Mouse (Mus musculus) monocyte, adult 5-6 weeks (primary cell): ENCODE results near the gene Dnase2a. TPM values are rescaled to one million over a fixed set of nuclear protein-coding genes. Genes with fewer than 3 reads are reported as not detected.
A peak's percentile ranks its signal among the peaks of the same experiment; 100 is the strongest.

Experiments used
- ATAC-seq: fragments of 153-309, 156-312 bp; replicated peaks from 2 replicates; pipeline ENCODE4 v1.8.0; 2017; ENCODE audit warnings: mild to moderate bottlenecking; ENCODE audit not compliant: low TSS enrichment, insufficient number of reproducible peaks, severe bottlenecking, poor library complexity, low FRiP score
- total RNA-seq: library from RNA; stranded (forward); fragments of 200-1000, 200-491, 200-594 nt; gene quantifications from 3 replicates; pipeline ENCODE4 v1.2.3, GENCODE M21; 2017

Dnase2a gene
- total RNA-seq, 1 experiment from 2014 or later, result 24.4 TPM

GRCm38 (mm10) chr8:84933767-84934559 lies 25.6 kb downstream of the Dnase2a start:
- no peak for ATAC-seq

- ATAC-seq, result no peak
Measured at GRCm38 (mm10) chr8:84934860-84935259, 26.5 kb downstream of the Dnase2a start.

GRCm38 (mm10) chr8:84935489-84935888 lies 27.1 kb downstream of the Dnase2a start:
- ATAC-seq, result no peak; the same call in 1 of the 2 replicates

GRCm38 (mm10) chr8:84936041-84936961 lies 27.9 kb downstream of the Dnase2a start:
- no peak; the same call in 1 of the 2 replicates for ATAC-seq

GRCm38 (mm10) chr8:84936962-84937546 lies 28.7 kb downstream of the Dnase2a start, which contains the start of gene Mast1:
Gene Mast1, minus strand, starts transcription at chr8:84937359.
- ATAC-seq, result 0 out of 2 replicates have a peak, but pooled peaks have one; percentile 54

GRCm38 (mm10) chr8:84937620-84938485 lies 29.5 kb downstream of the Dnase2a start:
- ATAC-seq, result no peak

- ATAC-seq, result no peak
Measured at GRCm38 (mm10) chr8:84943699-84944098, 35.3 kb downstream of the Dnase2a start.

- ATAC-seq, result no peak
Measured at GRCm38 (mm10) chr8:84944478-84945160, 36.3 kb downstream of the Dnase2a start.

GRCm38 (mm10) chr8:84945235-84945632 lies 36.9 kb downstream of the Dnase2a start:
- no peak for ATAC-seq

- no peak for ATAC-seq
Measured at GRCm38 (mm10) chr8:84945633-84946527, 37.5 kb downstream of the Dnase2a start.

- ATAC-seq, result no peak
Measured at GRCm38 (mm10) chr8:84946528-84947240, 38.3 kb downstream of the Dnase2a start, which contains the start of gene Rtbdn. Gene Rtbdn, plus strand, starts transcription at chr8:84946991.

- 0 out of 2 replicates have a peak, but pooled peaks have one; percentile 36 for ATAC-seq
Measured at GRCm38 (mm10) chr8:84947241-84947545, 38.8 kb downstream of the Dnase2a start.

- ATAC-seq, result no peak
Measured at GRCm38 (mm10) chr8:84949753-84950152, 41.4 kb downstream of the Dnase2a start.

GRCm38 (mm10) chr8:84952612-84953255 lies 44.4 kb downstream of the Dnase2a start:
- peak; percentile 80 for ATAC-seq

- 0 out of 2 replicates have a peak, but pooled peaks have one; percentile 41 for ATAC-seq
Measured at GRCm38 (mm10) chr8:84956768-84957167, 48.4 kb downstream of the Dnase2a start.

- no peak for ATAC-seq
Measured at GRCm38 (mm10) chr8:84959811-84960210, 51.5 kb downstream of the Dnase2a start.
